In genomic region chr2:64072158-64072557, GRCm38 (mm10) we compare ENCODE assay signal across 24 mouse cellular contexts. TPM values are rescaled to one million over a fixed set of nuclear protein-coding genes. Genes with fewer than 3 reads are reported as not detected.
DNase-seq lines count a peak whose midpoint lies in the region; ATAC-seq and TF ChIP-seq lines count a peak whose summit lies in the region.
"Had no signal": no experiment of that assay in that cellular context is flagged by ENCODE, and none has a peak within 500 bp of the region (broad histone marks: within the 10 kb centered on the region; RNA-seq: fewer than 3 reads in every experiment).

No protein-coding gene starts in this region.

- TF ChIP-seq CTCF in brain, embryonic 14.5 days (IDR thresholded peaks at IDR 0.05; ENCODE audit: borderline replicate concordance, extremely low read depth, insufficient read depth, insufficient read length) = no peak

- WGBS in hindbrain, embryonic 13.5 days = 41% methylated on average over 4 of the region's 4 CpGs

- no peaks in the 10 kb centered on the region for H3K36me3 ChIP-seq in hindbrain, embryonic 13.5 days
- H3K36me3 ChIP-seq: G1E had no signal

- no peak for TF ChIP-seq POLR2A in brain, embryonic 14.5 days (IDR thresholded peaks at IDR 0.05; ENCODE audit: borderline replicate concordance, extremely low read depth, insufficient read depth, insufficient read length, poor library complexity, severe bottlenecking)

- no peak overlapping the region for H3K4me2 ChIP-seq in hindbrain, embryonic 13.5 days

- H3K27me3 ChIP-seq in hindbrain, embryonic 13.5 days = no peaks in the 10 kb centered on the region
- H3K27me3 ChIP-seq: CH12.LX had no signal

- no peak overlapping the region for H3K4me3 ChIP-seq in hindbrain, embryonic 13.5 days

- H3K4me1 ChIP-seq in hindbrain, embryonic 13.5 days (replicated peaks) = peaks cover 46% of the 10 kb centered on the region

- no peaks in the 10 kb centered on the region for H3K9me3 ChIP-seq in hindbrain, embryonic 13.5 days

- no peak overlapping the region for H3K27ac ChIP-seq in hindbrain, embryonic 13.5 days

- no peak for ATAC-seq in hindbrain, embryonic 13.5 days (ENCODE audit: low FRiP score)
- ATAC-seq: activated CD4-positive, CD25-positive, alpha-beta regulatory T cell, adult 4 months; CD4-positive, CD25-positive, alpha-beta regulatory T cell, adult 4 months; Patski had no signal

- no peak overlapping the region for H3K9ac ChIP-seq in hindbrain, embryonic 13.5 days

- peak; percentile 22 for DNase-seq in Muller cell, postnatal 12 days (ENCODE audit: inconsistent ontology term)
- peak; percentile 56 for DNase-seq in brain, embryonic 14.5 days (ENCODE audit: low read depth)
- DNase-seq in retina, embryonic 14.5 days (ENCODE audit: low spot score) = peak; percentile 44
- peak; percentile 64 for DNase-seq in retina, postnatal 1 day
- DNase-seq in cerebellum, postnatal 10 days = no peak
- DNase-seq in kidney, postnatal 36 days = no peak
- no peak for DNase-seq in thymus, adult 18-20 months
- DNase-seq: adrenal gland, adult 2 months; adrenal gland, adult 8-10 months; adrenal gland, postnatal 10 days; adrenal gland, postnatal 14 days; adrenal gland, postnatal 25 days; adrenal gland, postnatal 36 days; B cell, adult 2 months; cerebellum, adult 11 months; cerebellum, adult 11-12 months; cerebellum, adult 18-20 months; cerebellum, adult 2 months had no signal

RNA-seq across cellular contexts. Expression of gene Fign, which starts 25.7 kb away (rescaled TPM):
- polyA plus RNA-seq in brain, embryonic 14.5 days (2012; rRNA removed) = 8.8 and 13.7 TPM in 2 replicates
- 16.9 and 17.8 TPM in 2 replicates for polyA plus RNA-seq in hindbrain, embryonic 13.5 days (2015; fragmentation: Nextera tagmentation; extraction: Ambion mirVana)
- polyA plus RNA-seq: G1E, Patski had no signal

Comparison
In these comparisons a context has a peak if more than half of its experiments do, and no peak if none do; other contexts are left out.
1. DNase-seq: peak in Muller cell, postnatal 12 days (single experiment), brain, embryonic 14.5 days (single experiment), retina, embryonic 14.5 days (single experiment) and retina, postnatal 1 day (single experiment); none in cerebellum, postnatal 10 days (0 of 2), kidney, postnatal 36 days (0 of 2) and thymus, adult 18-20 months (0 of 2).